Mouse (Mus musculus) heart, embryonic 14.5 days (tissue): ENCODE measurements around the gene Meis2. TPM values are rescaled to one million over a fixed set of nuclear protein-coding genes. Genes with fewer than 3 reads are reported as not detected.

Experiments
- ATAC-seq: fragments of 200-750 bp; cut with Nextera tagmentation; 2 replicates; pipeline ENCODE4 v1.8.0; 2017; ENCODE audit warnings: low read depth, moderate TSS enrichment; ENCODE audit not compliant: insufficient number of reproducible peaks, insufficient read depth, low FRiP score
- H3K27ac ChIP-seq, 2 experiments: fragments of 200-500 bp in 1 of 2; fragments of 300-500 bp in 1 of 2; sonication (generic) in 1 of 2; replicated peaks in 1 of 2; 2 replicates each; pipeline ENCODE4 v1.5.1; 2012 to 2014; ENCODE audit warnings: low read depth in 2 of 2, low read length in 2 of 2, control low read depth in 1 of 2, mild to moderate bottlenecking in 1 of 2, mixed read lengths in 1 of 2; ENCODE audit not compliant: control insufficient read depth in 1 of 2, insufficient read depth in 1 of 2
- H3K27me3 ChIP-seq: fragments of 300-500 bp; sonication (generic); 2 replicates; pipeline ENCODE4 v1.6.1; 2014; ENCODE audit warnings: mild to moderate bottlenecking, low read length, control low read depth; ENCODE audit not compliant: control insufficient read depth, insufficient read depth
- H3K36me3 ChIP-seq: fragments of 300-500 bp; sonication (generic); 2 replicates; pipeline ENCODE4 v1.6.1; 2014; ENCODE audit warnings: mild to moderate bottlenecking, control low read depth, low read length, mixed read lengths; ENCODE audit not compliant: control insufficient read depth, insufficient read depth
- H3K4me1 ChIP-seq, 2 experiments: fragments of 200-500 bp in 1 of 2; fragments of 300-500 bp in 1 of 2; sonication (generic) in 1 of 2; 2 replicates each; pipeline ENCODE4 v1.6.1; 2012 to 2014; ENCODE audit warnings: low read length in 2 of 2, control low read depth in 1 of 2, mixed read lengths in 1 of 2; ENCODE audit not compliant: control insufficient read depth in 2 of 2, insufficient read depth in 2 of 2
- H3K4me2 ChIP-seq: fragments of 300-500 bp; sonication (generic); 2 replicates; pipeline ENCODE4 v1.6.1; 2014; ENCODE audit warnings: mild to moderate bottlenecking, low read length
- H3K4me3 ChIP-seq, 2 experiments: fragments of 200-500 bp in 1 of 2; fragments of 300-500 bp in 1 of 2; sonication (generic) in 1 of 2; 2 replicates each; pipeline ENCODE4 v1.5.1; 2012 to 2014; ENCODE audit warnings: low read length in 2 of 2, mild to moderate bottlenecking in 2 of 2, control low read depth in 1 of 2, low read depth in 1 of 2, moderate library complexity in 1 of 2; ENCODE audit not compliant: control insufficient read depth in 1 of 2, insufficient read depth in 1 of 2
- H3K9ac ChIP-seq: fragments of 300-500 bp; sonication (generic); 2 replicates; pipeline ENCODE4 v1.6.1; 2014; ENCODE audit warnings: mild to moderate bottlenecking, low read length
- H3K9me3 ChIP-seq: fragments of 300-500 bp; sonication (generic); 2 replicates; pipeline ENCODE4 v1.6.1; 2016; ENCODE audit warnings: low read length, control low read depth; ENCODE audit not compliant: control insufficient read depth
- WGBS: fragments of 180-500 bp; shearing (Covaris S2); extraction: QIAGEN DNeasy Blood & Tissue Kit; methylation state at CpG from one replicate; pipeline ENCODE4 v1.1.7; 2014; 5-methylcytosine and 5-hydroxymethylcytosine counted together
- polyA plus RNA-seq: library from polyadenylated mRNA; unstranded; fragments of >200 nt; fragmentation: Nextera tagmentation; extraction: Ambion mirVana; gene quantifications from 2 replicates; pipeline ENCODE4 v1.2.1, GENCODE M21; 2014

Meis2 gene
- polyA plus RNA-seq, 1 experiment from 2014 or later, result 30.8 TPM

GRCm38 (mm10) chr2:116061401-116062021, 4.1 kb downstream of the Meis2 start:
- WGBS, result under 1% methylated on average over 30 of the region's 30 CpGs
- no peak for ATAC-seq
- Histone ChIP-seq H3K4me2 (peak overlapping the region; percentile 93), H3K4me1 (peaks cover 10 to 32% of the 10 kb centered on the region in 2 experiments; a peak in 3 of 4 replicates), H3K4me3 (peak overlapping the region; percentile 63 to 73), H3K27me3 (no peaks in the 10 kb centered on the region), H3K36me3 (peaks cover 40% of the 10 kb centered on the region), H3K9ac (peak overlapping the region; percentile 100), H3K9me3 (no peaks in the 10 kb centered on the region), H3K27ac (peak overlapping the region; percentile 97 to 98)

- H3K9ac ChIP-seq, result peak overlapping the region; percentile 100
- 8% methylated on average over 21 of the region's 21 CpGs for WGBS
- H3K36me3 ChIP-seq, result peaks cover 40% of the 10 kb centered on the region
- H3K27ac ChIP-seq, result peak overlapping the region; percentile 57 to 97
- peak overlapping the region; percentile 93 for H3K4me2 ChIP-seq
- peak overlapping the region; percentile 63 to 73 for H3K4me3 ChIP-seq
- H3K9me3 ChIP-seq, result no peaks in the 10 kb centered on the region
- no peak for ATAC-seq
- H3K27me3 ChIP-seq, result no peaks in the 10 kb centered on the region
- H3K4me1 ChIP-seq, result peaks cover 14 to 39% of the 10 kb centered on the region in 2 experiments
Measured at GRCm38 (mm10) chr2:116060701-116061400, 4.8 kb downstream of the Meis2 start.

GRCm38 (mm10) chr2:116060210-116060609, 5.4 kb downstream of the Meis2 start:
- no peak for ATAC-seq
- H3K27ac ChIP-seq, result peak overlapping the region; percentile 57 to 97
- no peaks in the 10 kb centered on the region for H3K27me3 ChIP-seq
- H3K4me3 ChIP-seq, result peak overlapping the region; percentile 63 to 73
- H3K9me3 ChIP-seq, result no peaks in the 10 kb centered on the region
- H3K36me3 ChIP-seq, result peaks cover 40% of the 10 kb centered on the region
- WGBS, result 15% methylated on average over 19 of the region's 19 CpGs
- H3K4me1 ChIP-seq, result peaks cover 15 to 43% of the 10 kb centered on the region in 2 experiments
- peak overlapping the region; percentile 93 for H3K4me2 ChIP-seq
- peak overlapping the region; percentile 100 for H3K9ac ChIP-seq

- H3K27ac ChIP-seq, result peak overlapping the region in 1 of 2 experiments; percentile 97; a peak in 2 of 4 replicates
- H3K9ac ChIP-seq, result peak overlapping the region; percentile 100
- peaks cover 40% of the 10 kb centered on the region for H3K36me3 ChIP-seq
Measured at GRCm38 (mm10) chr2:116059661-116060060, 6.0 kb downstream of the Meis2 start.

GRCm38 (mm10) chr2:116059066-116059465, 6.6 kb downstream of the Meis2 start:
- Histone ChIP-seq H3K4me2 (peak overlapping the region; percentile 93), H3K36me3 (peaks cover 40% of the 10 kb centered on the region), H3K27me3 (no peaks in the 10 kb centered on the region), H3K4me3 (no peak overlapping the region), H3K27ac (0 out of 4 replicates have a peak overlapping the region, but pooled peaks of 1 of the 2 experiments have one; percentile 37), H3K9me3 (no peaks in the 10 kb centered on the region), H3K9ac (peak overlapping the region; percentile 64; the same call in 1 of the 2 replicates), H3K4me1 (peaks cover 16 to 48% of the 10 kb centered on the region in 2 experiments)
- WGBS, result 44% methylated on average over 3 of the region's 3 CpGs
- ATAC-seq, result no peak

More at GRCm38 (mm10) chr2:116059661-116060060, 6.0 kb downstream of the Meis2 start:
- Histone ChIP-seq H3K9me3 (no peaks in the 10 kb centered on the region), H3K4me3 (peak overlapping the region in 1 of 2 experiments; percentile 73; a peak in 2 of 4 replicates), H3K4me2 (peak overlapping the region; percentile 93), H3K27me3 (no peaks in the 10 kb centered on the region), H3K4me1 (peaks cover 15 to 46% of the 10 kb centered on the region in 2 experiments)
- ATAC-seq, result no peak
- 77% methylated on average over 1 of the region's 1 CpGs for WGBS

- H3K9me3 ChIP-seq, result no peaks in the 10 kb centered on the region
- H3K27me3 ChIP-seq, result no peaks in the 10 kb centered on the region
- ATAC-seq, result no peak
- 61% methylated on average over 9 of the region's 9 CpGs for WGBS
- H3K4me1 ChIP-seq, result peaks cover 19 to 54% of the 10 kb centered on the region in 2 experiments
- H3K27ac ChIP-seq, result peak overlapping the region; percentile 37 to 46; a peak in 1 of 4 replicates
- peak overlapping the region; percentile 64 for H3K9ac ChIP-seq
- H3K4me3 ChIP-seq, result peak overlapping the region; percentile 13 to 23; a peak in 3 of 4 replicates
- peaks cover 40% of the 10 kb centered on the region for H3K36me3 ChIP-seq
- H3K4me2 ChIP-seq, result peak overlapping the region; percentile 93
Measured at GRCm38 (mm10) chr2:116058511-116058910, 7.1 kb downstream of the Meis2 start.

GRCm38 (mm10) chr2:116056826-116057225, 8.8 kb downstream of the Meis2 start:
- H3K4me3 ChIP-seq, result peak overlapping the region; percentile 15 to 23; a peak in 2 of 4 replicates
- no peaks in the 10 kb centered on the region for H3K9me3 ChIP-seq
- no peak for ATAC-seq
- peaks cover 22 to 70% of the 10 kb centered on the region in 2 experiments for H3K4me1 ChIP-seq
- H3K4me2 ChIP-seq, result peak overlapping the region; percentile 93
- peak overlapping the region; percentile 64 for H3K9ac ChIP-seq
- peaks cover 37% of the 10 kb centered on the region for H3K36me3 ChIP-seq
- no peaks in the 10 kb centered on the region for H3K27me3 ChIP-seq
- peak overlapping the region in 1 of 2 experiments; percentile 1; a peak in 1 of 4 replicates for H3K27ac ChIP-seq
- 40% methylated on average over 7 of the region's 7 CpGs for WGBS
